Mouse (Mus musculus) heart, postnatal 0 days (tissue): Measurements from ENCODE around the gene Mindy2.

Source experiments
- CTCF ChIP-seq: IDR thresholded peaks from 2 replicates; pipeline ENCODE4 v1.5.1; 2016; ENCODE audit warnings: antibody characterized with exemption, control low read depth, low read depth
- EP300 ChIP-seq: IDR thresholded peaks from 2 replicates; pipeline ENCODE4 v1.6.1; 2016; ENCODE audit warnings: antibody characterized with exemption, low read depth

DNA sequence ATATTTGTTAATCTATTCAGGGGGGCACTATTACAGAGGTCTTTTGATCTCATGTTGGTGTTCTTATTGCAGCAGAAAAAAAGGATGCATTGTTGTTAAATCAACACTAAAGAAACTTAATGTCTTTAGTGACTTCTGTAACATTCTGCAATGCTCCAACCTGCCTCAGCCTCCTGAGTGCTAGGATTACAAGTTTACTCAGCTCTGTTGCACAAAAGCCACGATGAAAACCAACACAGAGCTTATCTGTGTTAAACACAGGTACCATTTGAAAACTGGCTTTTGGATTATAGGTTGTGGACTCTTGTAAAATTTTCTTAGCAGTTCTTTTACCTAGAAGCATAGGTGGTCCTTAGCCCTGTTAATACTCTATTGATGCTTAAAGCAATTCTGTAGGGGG is 41.1 kb upstream of the Mindy2 start:
- TF ChIP-seq EP300 (no peak), CTCF (no peak)
